Mouse (Mus musculus) cerebellum, adult 9-10 months (tissue): Measurements from ENCODE around the gene Ccni.

Experiments used
- DNase-seq: peaks from one replicate; pipeline ENCODE4 v3.0.0; 2022

Gene Ccni

GRCm38 (mm10) chr5:93198232-93198631 lies 8.1 kb downstream of the Ccni start:
- DNase-seq = no peak

GRCm38 (mm10) chr5:93190428-93190827 lies 15.9 kb downstream of the Ccni start:
- DNase-seq = no peak

GRCm38 (mm10) chr5:93189607-93190006 lies 16.7 kb downstream of the Ccni start:
- DNase-seq = no peak

GRCm38 (mm10) chr5:93184548-93184947 lies 21.7 kb downstream of the Ccni start:
- no peak for DNase-seq

GRCm38 (mm10) chr5:93183311-93183710 lies 23.0 kb downstream of the Ccni start:
- no peak for DNase-seq

GRCm38 (mm10) chr5:93180252-93180651 lies 26.0 kb downstream of the Ccni start:
- peak; percentile 58 for DNase-seq

GRCm38 (mm10) chr5:93178616-93179015 lies 27.7 kb downstream of the Ccni start:
- DNase-seq = no peak

GRCm38 (mm10) chr5:93174675-93175074 lies 31.6 kb downstream of the Ccni start:
- DNase-seq = no peak

- DNase-seq = no peak
Observed at GRCm38 (mm10) chr5:93172536-93172935, 33.8 kb downstream of the Ccni start.

- no peak for DNase-seq
Observed at GRCm38 (mm10) chr5:93171420-93171819, 34.9 kb downstream of the Ccni start.

GRCm38 (mm10) chr5:93168654-93169053 lies 37.6 kb downstream of the Ccni start:
- no peak for DNase-seq

GRCm38 (mm10) chr5:93167919-93168516 lies 38.3 kb downstream of the Ccni start:
- no peak for DNase-seq

- DNase-seq = peak; percentile 81
Observed at GRCm38 (mm10) chr5:93163541-93163940, 42.8 kb downstream of the Ccni start.

GRCm38 (mm10) chr5:93154401-93154800 lies 51.9 kb downstream of the Ccni start:
- DNase-seq = no peak

GRCm38 (mm10) chr5:93152451-93152850 lies 53.8 kb downstream of the Ccni start:
- no peak for DNase-seq

GRCm38 (mm10) chr5:93151985-93152384 lies 54.3 kb downstream of the Ccni start:
- no peak for DNase-seq

- no peak for DNase-seq
Observed at GRCm38 (mm10) chr5:93149969-93150777, 56.1 kb downstream of the Ccni start.

- DNase-seq = no peak
Observed at GRCm38 (mm10) chr5:93145504-93145903, 60.8 kb downstream of the Ccni start.

- no peak for DNase-seq
Observed at GRCm38 (mm10) chr5:93144874-93145273, 61.4 kb downstream of the Ccni start.

GRCm38 (mm10) chr5:93143360-93144091 lies 62.8 kb downstream of the Ccni start:
- no peak for DNase-seq

- DNase-seq = peak; percentile 62
Observed at GRCm38 (mm10) chr5:93140747-93141146, 65.5 kb downstream of the Ccni start.

GRCm38 (mm10) chr5:93139350-93139749 lies 66.9 kb downstream of the Ccni start:
- no peak for DNase-seq

GRCm38 (mm10) chr5:93136956-93137586 lies 69.2 kb downstream of the Ccni start:
- peak; percentile 49 for DNase-seq
